Mouse (Mus musculus) embryonic fibroblast, embryonic 13.5 days (primary cell): Measurements from ENCODE around the gene Stard8. TPM values are rescaled to one million over a fixed set of nuclear protein-coding genes. Genes with fewer than 3 reads are reported as not detected.
A peak's percentile ranks its signal among the peaks of the same experiment; 100 is the strongest.

Source experiments
- H3K27ac ChIP-seq: 2 replicates; pipeline ENCODE4 v1.5.1; 2012; ENCODE audit warnings: low read length, control low read depth, inconsistent platforms; ENCODE audit not compliant: insufficient read depth
- H3K4me1 ChIP-seq: 2 replicates; pipeline ENCODE4 v1.6.1; 2011; ENCODE audit warnings: low read length; ENCODE audit not compliant: control insufficient read depth, insufficient read depth
- H3K4me3 ChIP-seq: 2 replicates; pipeline ENCODE4 v1.5.1; 2011; ENCODE audit warnings: mild to moderate bottlenecking, control low read depth, low read length; ENCODE audit not compliant: insufficient read depth
- CTCF ChIP-seq: IDR thresholded peaks from 2 replicates; pipeline ENCODE4 v1.5.1; 2011; ENCODE audit warnings: mild to moderate bottlenecking, control low read depth, low read length, moderate library complexity, borderline replicate concordance; ENCODE audit not compliant: insufficient read depth
- POLR2A ChIP-seq: IDR thresholded peaks from 2 replicates; pipeline ENCODE4 v1.6.1; 2011; ENCODE audit warnings: low read depth, mild to moderate bottlenecking, control low read depth, low read length, moderate library complexity
- polyA plus RNA-seq: library from polyadenylated mRNA; stranded (reverse); fragments of >200 nt; gene quantifications from 2 replicates; pipeline ENCODE4 v1.2.4, GENCODE M21; 2011; ENCODE audit warnings: low read depth; ENCODE audit not compliant: missing spikeins, insufficient read length

The Stard8 gene
- polyA plus RNA-seq, 1 experiment: 3.6 TPM

DNA sequence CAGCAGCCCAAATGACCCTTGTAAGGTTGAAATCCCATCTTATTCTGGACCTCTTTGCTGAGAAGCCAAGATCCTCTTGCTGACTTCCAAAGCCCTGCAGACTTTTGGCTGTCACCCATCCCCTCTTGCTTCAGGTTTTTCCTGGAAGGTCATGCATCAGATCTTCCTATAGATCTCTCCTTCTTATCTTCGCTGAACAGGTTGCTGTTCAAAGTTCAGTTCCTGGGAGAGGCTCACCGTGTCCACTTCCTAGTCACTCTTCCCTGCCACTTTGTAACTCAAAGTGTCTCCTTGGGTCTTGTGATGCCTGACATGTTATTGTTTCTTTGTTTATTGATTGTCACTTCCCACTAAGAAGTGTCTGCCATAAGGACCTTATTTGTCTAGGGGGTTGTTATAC, 12.7 kb downstream of the Stard8 start:
- TF ChIP-seq POLR2A: no peak
- no peak for TF ChIP-seq CTCF
- H3K4me1 ChIP-seq: no peaks in the 10 kb centered on the region
- no peak overlapping the region for H3K27ac ChIP-seq
- no peak overlapping the region for H3K4me3 ChIP-seq

DNA sequence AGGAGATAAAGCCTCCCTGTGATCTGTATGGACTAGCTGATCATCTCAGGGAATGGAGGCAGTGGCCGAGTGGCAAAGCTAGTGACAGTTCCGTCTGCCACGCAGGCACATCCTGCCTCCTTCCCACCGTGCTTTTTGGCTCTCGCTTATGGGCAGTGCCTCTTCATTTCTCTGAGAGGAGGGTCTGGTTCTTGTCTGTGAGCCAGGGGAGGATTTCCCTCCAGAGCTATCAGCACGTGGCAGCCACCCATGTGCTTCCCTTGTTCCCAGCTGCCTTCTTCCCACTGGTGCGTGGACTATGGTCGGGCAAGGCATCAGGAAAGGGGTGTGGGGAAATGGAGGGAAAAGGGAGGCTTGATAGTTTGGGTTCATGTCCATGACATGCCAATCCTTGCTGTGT, 13.9 kb downstream of the Stard8 start:
- Histone ChIP-seq H3K4me3 (no peak overlapping the region), H3K27ac (no peak overlapping the region), H3K4me1 (no peaks in the 10 kb centered on the region)
- no peak for TF ChIP-seq CTCF
- no peak for TF ChIP-seq POLR2A

- no peaks in the 10 kb centered on the region for H3K4me1 ChIP-seq
- TF ChIP-seq CTCF (no peak), POLR2A (no peak)
- no peak overlapping the region for H3K27ac ChIP-seq
- no peak overlapping the region for H3K4me3 ChIP-seq
These were observed 14.8 kb downstream of the Stard8 start for GRCm38 (mm10) chrX:99017874-99018273.

- Histone ChIP-seq H3K4me1 (no peaks in the 10 kb centered on the region), H3K27ac (no peak overlapping the region), H3K4me3 (no peak overlapping the region)
- TF ChIP-seq POLR2A (no peak), CTCF (no peak)
These were observed 16.3 kb downstream of the Stard8 start for GRCm38 (mm10) chrX:99019303-99019702.

- H3K27ac ChIP-seq: no peak overlapping the region
- TF ChIP-seq POLR2A: no peak
- TF ChIP-seq CTCF: no peak
- no peaks in the 10 kb centered on the region for H3K4me1 ChIP-seq
- H3K4me3 ChIP-seq: no peak overlapping the region
These were observed 17.2 kb downstream of the Stard8 start for GRCm38 (mm10) chrX:99020215-99020614.

DNA sequence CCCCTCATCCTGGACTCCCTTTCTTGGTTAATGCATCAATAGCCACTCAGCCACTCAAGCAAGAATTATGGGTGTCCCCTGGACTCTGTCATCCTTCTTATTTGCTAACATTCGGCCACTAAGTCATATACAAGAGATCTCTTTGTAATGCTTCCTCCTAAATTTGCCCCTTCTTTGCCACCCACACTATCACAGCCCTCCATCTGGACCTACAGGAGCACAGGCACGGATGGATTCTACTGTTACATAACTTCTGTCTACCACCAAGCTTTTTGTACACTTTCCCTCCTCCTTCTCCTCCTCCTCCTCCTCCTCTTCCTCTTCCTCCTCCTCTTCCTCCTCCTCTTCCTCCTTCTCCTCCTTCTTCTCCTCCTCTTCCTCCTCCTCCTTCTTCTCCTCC, 18.5 kb downstream of the Stard8 start:
- no peaks in the 10 kb centered on the region for H3K4me1 ChIP-seq
- no peak overlapping the region for H3K27ac ChIP-seq
- no peak overlapping the region for H3K4me3 ChIP-seq
- TF ChIP-seq POLR2A (no peak), CTCF (no peak)

DNA sequence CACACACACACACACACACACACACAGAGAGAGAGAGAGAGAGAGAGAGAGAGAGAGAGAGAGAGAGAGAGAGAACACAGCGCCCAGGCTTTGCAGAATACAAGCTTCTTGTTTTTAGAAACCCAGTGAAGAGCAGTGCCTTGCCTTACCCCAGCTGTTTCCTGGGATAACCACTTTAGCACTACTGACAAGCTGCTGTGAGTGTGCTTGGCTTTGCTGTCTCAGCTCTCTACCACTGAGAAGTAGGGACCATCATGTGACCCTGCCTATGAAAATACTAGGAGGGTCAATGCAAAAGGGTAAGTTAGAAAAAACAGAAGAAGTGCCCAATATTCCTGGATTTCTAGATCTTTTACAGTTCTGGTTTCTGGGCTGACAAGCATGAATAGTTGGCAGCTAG, 20.9 kb downstream of the Stard8 start:
- H3K4me1 ChIP-seq: no peaks in the 10 kb centered on the region
- TF ChIP-seq CTCF (no peak), POLR2A (no peak)
- no peak overlapping the region for H3K27ac ChIP-seq
- H3K4me3 ChIP-seq: no peak overlapping the region

DNA sequence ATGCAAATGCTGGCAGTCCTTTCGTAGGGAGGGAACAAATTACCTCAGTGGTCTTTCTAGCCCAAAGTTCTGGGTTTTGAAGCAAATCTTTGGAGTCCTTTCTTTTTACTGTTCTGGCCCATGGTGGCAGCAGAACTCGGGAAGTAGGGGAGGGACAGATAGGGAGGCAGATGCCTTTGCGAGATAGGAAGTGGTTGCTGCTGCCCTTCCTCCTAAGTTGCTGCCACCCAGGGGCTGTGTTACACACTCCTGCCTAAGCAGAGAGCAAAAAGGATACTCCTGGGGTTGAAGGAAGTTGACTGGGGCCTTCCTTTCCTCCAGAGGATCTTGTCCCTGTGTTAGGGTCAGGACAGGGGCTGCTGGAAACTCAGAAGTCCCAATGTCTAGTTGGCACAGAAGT, 32.4 kb downstream of the Stard8 start:
- Histone ChIP-seq H3K27ac (no peak overlapping the region), H3K4me1 (no peaks in the 10 kb centered on the region), H3K4me3 (no peak overlapping the region)
- TF ChIP-seq CTCF (no peak), POLR2A (no peak)

DNA sequence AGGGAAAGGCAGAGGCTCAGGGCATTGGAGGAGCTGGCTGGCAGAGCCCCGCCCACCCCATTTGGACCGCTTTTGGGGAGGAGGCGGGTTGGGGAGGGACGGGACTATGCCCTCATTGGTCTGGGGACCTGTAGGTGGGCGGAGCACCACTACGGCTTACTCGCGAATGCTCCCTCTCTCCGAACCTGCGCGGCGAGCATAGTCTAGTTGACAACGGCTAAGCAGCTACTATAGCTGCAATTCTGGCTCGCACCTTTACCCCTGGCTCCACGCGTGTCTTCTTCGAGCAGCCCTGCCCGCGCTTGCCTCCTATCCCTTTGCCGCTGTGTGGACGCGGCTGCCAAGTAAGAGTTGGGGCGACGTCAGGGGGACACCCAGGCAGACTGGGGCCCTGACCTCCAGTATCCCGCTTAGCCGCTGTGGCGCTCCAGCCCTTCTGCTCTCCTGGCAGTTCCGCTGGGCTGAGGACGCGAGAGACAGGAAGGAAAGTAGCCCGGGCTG, 39.5 kb downstream of the Stard8 start:
- Histone ChIP-seq H3K4me1 (no peaks in the 10 kb centered on the region), H3K4me3 (peak overlapping the region; percentile 53), H3K27ac (no peak overlapping the region)
- TF ChIP-seq POLR2A: peak; percentile 68
- no peak for TF ChIP-seq CTCF

- TF ChIP-seq POLR2A (no peak), CTCF (no peak)
- H3K4me3 ChIP-seq: peak overlapping the region; percentile 53
These were observed 40.2 kb downstream of the Stard8 start for GRCm38 (mm10) chrX:99043275-99043674.

GRCm38 (mm10) chrX:99043739-99044138, 40.7 kb downstream of the Stard8 start:
- Histone ChIP-seq H3K27ac (no peak overlapping the region), H3K4me3 (no peak overlapping the region), H3K4me1 (no peaks in the 10 kb centered on the region)
- no peak for TF ChIP-seq CTCF
- no peak for TF ChIP-seq POLR2A

More at GRCm38 (mm10) chrX:99043275-99043674, 40.2 kb downstream of the Stard8 start:
- H3K27ac ChIP-seq: no peak overlapping the region
- no peaks in the 10 kb centered on the region for H3K4me1 ChIP-seq

DNA sequence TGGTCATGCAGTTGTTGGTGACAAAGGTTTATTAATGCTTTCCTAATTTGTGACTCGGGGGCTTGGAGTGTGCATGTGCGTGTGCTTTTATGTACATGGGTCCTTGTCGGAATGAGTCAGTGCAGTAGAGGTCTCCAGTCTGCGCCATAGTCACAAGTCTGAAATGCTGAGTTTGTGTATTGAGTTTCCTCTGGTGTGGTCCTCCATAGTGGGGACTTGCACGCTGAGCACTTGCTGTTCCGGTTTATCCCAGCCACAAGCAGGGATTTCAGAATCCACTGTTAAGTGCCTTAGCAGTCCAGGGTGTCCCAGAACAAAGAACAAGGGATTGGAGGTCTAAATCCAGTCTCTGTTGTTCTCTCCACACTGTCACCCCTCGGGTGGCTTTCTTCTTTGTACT, 42.3 kb downstream of the Stard8 start:
- no peaks in the 10 kb centered on the region for H3K4me1 ChIP-seq
- no peak for TF ChIP-seq CTCF
- TF ChIP-seq POLR2A: no peak

More for the DNA sequence above, 42.3 kb downstream of the Stard8 start:
- no peak overlapping the region for H3K27ac ChIP-seq
- no peak overlapping the region for H3K4me3 ChIP-seq
